ENCODE assay signal across 16 mouse cellular contexts in the genomic region with DNA sequence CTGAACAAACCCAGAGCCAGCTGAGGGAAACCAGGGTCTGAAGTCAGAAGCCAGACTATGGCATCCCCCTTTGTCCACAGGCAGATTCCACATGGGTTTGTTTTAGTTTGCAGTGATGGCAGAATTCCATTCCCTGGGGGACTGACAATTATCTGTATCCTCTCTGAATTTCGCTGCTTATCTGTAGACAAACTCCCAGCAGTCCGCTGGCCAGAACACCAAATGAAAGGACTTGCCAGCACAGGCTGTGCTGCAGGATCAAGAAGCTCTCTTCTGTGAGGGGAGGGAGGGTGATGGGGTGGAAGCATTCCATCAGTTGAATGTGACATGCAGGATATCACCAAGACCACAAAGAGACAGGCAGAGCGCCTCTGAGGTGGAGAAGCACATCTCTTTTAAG.
DNase-seq lines count a peak whose midpoint lies in the region; ATAC-seq and TF ChIP-seq lines count a peak whose summit lies in the region.
"Had no signal": no experiment of that assay in that cellular context is flagged by ENCODE, and none has a peak within 500 bp of the region (broad histone marks: within the 10 kb centered on the region; RNA-seq: fewer than 3 reads in every experiment).

No protein-coding gene starts in this region.

- no peak for ATAC-seq in liver, postnatal 0 days
- peak; percentile 43; the same call in 1 of the 2 replicates for ATAC-seq in heart, embryonic 12.5 days (ENCODE audit: insufficient number of reproducible peaks, low FRiP score)
- ATAC-seq: forebrain, embryonic 15.5 days; midbrain, embryonic 13.5 days; Patski had no signal

- no peak overlapping the region for H3K4me2 ChIP-seq in liver, postnatal 0 days (ENCODE audit: low read depth, low read length)
- peak overlapping the region; percentile 17; the same call in 1 of the 2 replicates for H3K4me2 ChIP-seq in heart, embryonic 12.5 days
- H3K4me2 ChIP-seq: forebrain, embryonic 15.5 days; hindbrain, embryonic 12.5 days; midbrain, embryonic 13.5 days had no signal

- H3K4me1 ChIP-seq in liver, adult 2 months (ENCODE audit: control insufficient read depth, insufficient read depth, low read length): no peaks in the 10 kb centered on the region
- no peaks in the 10 kb centered on the region for H3K4me1 ChIP-seq in liver, postnatal 0 days (ENCODE audit: insufficient read depth)
- peaks cover 11% of the 10 kb centered on the region for H3K4me1 ChIP-seq in heart, embryonic 12.5 days (replicated peaks)
- H3K4me1 ChIP-seq: forebrain, embryonic 15.5 days; hindbrain, embryonic 12.5 days; midbrain, embryonic 13.5 days had no signal

- WGBS in liver, adult 2 months: 11% methylated on average over 3 of the region's 3 CpGs
- WGBS in liver, postnatal 0 days (ENCODE audit: insufficient replicate concordance): 23% methylated on average over 3 of the region's 3 CpGs
- 10% methylated on average over 3 of the region's 3 CpGs for WGBS in heart, embryonic 12.5 days

- H3K36me3 ChIP-seq in liver, adult 2 months (ENCODE audit: control insufficient read depth, insufficient read depth, low read length): no peaks in the 10 kb centered on the region
- no peaks in the 10 kb centered on the region for H3K36me3 ChIP-seq in liver, postnatal 0 days (replicated peaks; ENCODE audit: insufficient read depth, low read length)
- H3K36me3 ChIP-seq in heart, embryonic 12.5 days: no peaks in the 10 kb centered on the region
- H3K36me3 ChIP-seq: forebrain, embryonic 15.5 days; hindbrain, embryonic 12.5 days; midbrain, embryonic 13.5 days had no signal

- H3K79me2 ChIP-seq in liver, adult 2 months (ENCODE audit: control insufficient read depth, insufficient read depth, low read length): no peaks in the 10 kb centered on the region

- intact Hi-C loops in heart, postnatal 25 days (cut with DNase I): no loop called here

- no peak overlapping the region for H3K9ac ChIP-seq in liver, adult 2 months (ENCODE audit: low read depth, low read length)
- H3K9ac ChIP-seq in liver, postnatal 0 days (replicated peaks): no peak overlapping the region
- H3K9ac ChIP-seq in heart, embryonic 12.5 days: no peak overlapping the region
- H3K9ac ChIP-seq: forebrain, embryonic 15.5 days; hindbrain, embryonic 12.5 days; midbrain, embryonic 13.5 days had no signal

- no peak for TF ChIP-seq CTCF in liver, adult 2 months (IDR thresholded peaks at IDR 0.05; ENCODE audit: low read depth, low read length)
- TF ChIP-seq CTCF in liver, postnatal 0 days (IDR thresholded peaks at IDR 0.05; ENCODE audit: low read depth): no peak

- no peaks in the 10 kb centered on the region for H3K9me3 ChIP-seq in liver, postnatal 0 days (ENCODE audit: low read length)
- no peaks in the 10 kb centered on the region for H3K9me3 ChIP-seq in heart, embryonic 12.5 days (replicated peaks)
- H3K9me3 ChIP-seq: forebrain, embryonic 15.5 days; hindbrain, embryonic 12.5 days; midbrain, embryonic 13.5 days had no signal

- no peak for TF ChIP-seq EP300 in liver, postnatal 0 days (IDR thresholded peaks at IDR 0.05; ENCODE audit: low read depth)

- no peak for TF ChIP-seq POLR2A in liver, adult 2 months (IDR thresholded peaks at IDR 0.05; ENCODE audit: extremely low read depth, insufficient read depth, low read length)

- peak; percentile 14 for DNase-seq in heart, adult 8-10 months (ENCODE audit: low spot score)
- DNase-seq in heart, postnatal 25 days (ENCODE audit: low spot score): no peak
- peak; percentile 39 for DNase-seq in liver, adult 2 months (ENCODE audit: extremely low read depth, low read depth, low spot score)
- no peak for DNase-seq in liver, postnatal 0 days
- DNase-seq in heart, postnatal 4 days: peak; percentile 23
- no peak for DNase-seq in gastrocnemius, postnatal 4 days (ENCODE audit: low spot score in 2 of 2)
- DNase-seq in urinary bladder, adult 18-20 months (ENCODE audit: low spot score in 2 of 2): no peak
- DNase-seq: adrenal gland, postnatal 25 days; thymus, postnatal 4 days had no signal

- H3K27me3 ChIP-seq in liver, adult 2 months (ENCODE audit: control insufficient read depth, insufficient read depth, low read length): no peaks in the 10 kb centered on the region
- no peaks in the 10 kb centered on the region for H3K27me3 ChIP-seq in liver, postnatal 0 days (ENCODE audit: insufficient read depth, low read length)
- no peaks in the 10 kb centered on the region for H3K27me3 ChIP-seq in heart, embryonic 12.5 days (replicated peaks)
- H3K27me3 ChIP-seq: CH12.LX; forebrain, embryonic 15.5 days; midbrain, embryonic 13.5 days; Patski had no signal

- no peak overlapping the region for H3K4me3 ChIP-seq in liver, adult 2 months (ENCODE audit: insufficient read depth, low read depth, low read length)
- H3K4me3 ChIP-seq in liver, postnatal 0 days (ENCODE audit: low read depth, low read length): no peak overlapping the region
- H3K4me3 ChIP-seq in heart, embryonic 12.5 days: no peak overlapping the region
- H3K4me3 ChIP-seq: forebrain, embryonic 15.5 days; hindbrain, embryonic 12.5 days; layer of hippocampus, adult 2 months; midbrain, embryonic 13.5 days had no signal

- H3K27ac ChIP-seq in liver, adult 2 months (replicated peaks; ENCODE audit: insufficient read depth, low read depth, low read length): 0 out of 2 replicates have a peak overlapping the region, but pooled peaks have one; percentile 0
- H3K27ac ChIP-seq in liver, postnatal 0 days (ENCODE audit: low read depth): no peak overlapping the region
- 0 out of 2 replicates have a peak overlapping the region, but pooled peaks have one; percentile 25 for H3K27ac ChIP-seq in heart, embryonic 12.5 days (ENCODE audit: poor library complexity, severe bottlenecking)
- H3K27ac ChIP-seq: forebrain, embryonic 15.5 days; hindbrain, embryonic 12.5 days; layer of hippocampus, adult 2 months; midbrain, embryonic 13.5 days had no signal

Comparison
In these comparisons a context has a peak if more than half of its experiments do, and no peak if none do; other contexts are left out.
1. DNase-seq: peak in heart, adult 8-10 months (single experiment), liver, adult 2 months (single experiment) and heart, postnatal 4 days (single experiment); none in heart, postnatal 25 days (single experiment), liver, postnatal 0 days (single experiment), gastrocnemius, postnatal 4 days (0 of 2) and urinary bladder, adult 18-20 months (0 of 2).